Mouse (Mus musculus) fibroblast of lung, adult 2 months (primary cell): Measurements from ENCODE around the gene Cx3cl1.

Experiments used
- DNase-seq: peaks from one replicate; pipeline ENCODE4 v3.0.0-alpha.2; 2011; ENCODE audit warnings: low read depth

Cx3cl1 gene

DNA sequence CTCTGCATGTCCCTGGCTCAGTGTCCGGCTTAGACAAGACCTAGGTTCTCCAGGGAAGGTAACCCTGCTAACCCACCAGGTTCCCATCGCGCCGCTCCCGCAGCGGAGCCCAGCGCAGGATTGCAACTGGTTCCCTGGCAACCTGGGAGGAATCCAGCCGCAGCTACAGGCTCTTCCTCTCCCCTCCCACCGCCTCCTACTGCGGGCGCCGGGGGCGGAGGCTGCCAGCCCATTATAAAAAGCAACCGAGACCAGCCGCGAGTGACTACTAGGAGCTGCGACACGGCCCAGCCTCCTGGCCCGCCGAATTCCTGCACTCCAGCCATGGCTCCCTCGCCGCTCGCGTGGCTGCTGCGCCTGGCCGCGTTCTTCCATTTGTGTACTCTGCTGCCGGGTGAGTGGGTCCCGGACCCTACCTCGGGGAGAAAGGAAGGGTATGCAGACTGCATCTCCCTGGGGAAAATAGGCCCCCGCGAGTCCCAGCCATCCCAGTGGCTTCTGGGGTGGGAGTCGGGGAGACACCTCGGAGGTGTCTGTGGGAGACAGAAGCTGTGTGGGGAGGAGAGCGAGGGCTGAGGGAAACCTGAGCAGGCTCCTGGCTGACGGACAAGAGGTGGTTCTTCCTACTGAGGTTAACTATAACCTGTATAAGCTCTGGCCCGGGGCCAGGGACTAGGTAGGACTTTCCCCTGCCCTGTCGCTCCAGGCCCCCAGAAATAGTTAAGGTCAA is at the start of gene Cx3cl1:
Gene Cx3cl1, plus strand, starts transcription at position 69 of the 730 bp plus-strand sequence.
- DNase-seq: peak; percentile 63

DNA sequence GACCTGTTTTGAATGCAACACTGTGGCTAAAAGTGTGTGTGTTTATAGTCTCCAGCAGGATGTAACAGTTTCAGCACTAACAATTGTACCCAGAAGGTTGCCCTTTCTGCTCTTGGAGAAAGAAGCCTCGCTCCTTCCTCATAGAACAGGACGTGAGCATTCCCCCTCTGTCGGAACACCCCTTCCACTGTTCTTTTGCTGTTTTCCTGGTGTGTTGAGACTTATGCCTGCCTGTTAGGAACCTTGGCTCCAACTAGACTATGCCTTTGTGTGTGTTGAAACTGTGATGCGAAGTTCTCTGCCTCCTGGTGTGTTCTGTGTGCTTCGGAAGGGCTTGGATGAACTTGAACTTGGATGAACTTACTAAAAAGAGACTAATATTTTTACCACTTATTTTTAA is 45.8 kb upstream of the Cx3cl1 start:
- no peak for DNase-seq

DNA sequence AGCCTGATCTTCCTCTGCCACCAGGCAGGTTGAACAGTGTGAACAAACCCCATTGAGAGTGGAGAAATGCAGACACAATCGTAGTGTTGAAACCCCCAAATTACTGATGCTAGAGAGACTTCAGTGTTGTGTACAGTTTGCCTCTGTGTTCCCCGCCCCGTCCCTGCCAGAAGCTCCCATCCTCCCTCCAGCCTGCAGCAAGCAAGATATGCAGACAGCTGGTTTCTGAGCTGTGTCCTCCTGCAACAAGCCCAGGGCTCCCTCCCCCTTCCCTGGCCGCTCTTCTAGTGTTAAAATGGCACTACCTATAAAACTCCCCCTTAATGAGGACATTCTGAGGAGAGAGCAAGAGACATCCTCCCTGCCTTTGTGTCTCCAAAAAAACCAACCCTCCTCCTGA is 42.5 kb upstream of the Cx3cl1 start:
- DNase-seq: no peak

DNA sequence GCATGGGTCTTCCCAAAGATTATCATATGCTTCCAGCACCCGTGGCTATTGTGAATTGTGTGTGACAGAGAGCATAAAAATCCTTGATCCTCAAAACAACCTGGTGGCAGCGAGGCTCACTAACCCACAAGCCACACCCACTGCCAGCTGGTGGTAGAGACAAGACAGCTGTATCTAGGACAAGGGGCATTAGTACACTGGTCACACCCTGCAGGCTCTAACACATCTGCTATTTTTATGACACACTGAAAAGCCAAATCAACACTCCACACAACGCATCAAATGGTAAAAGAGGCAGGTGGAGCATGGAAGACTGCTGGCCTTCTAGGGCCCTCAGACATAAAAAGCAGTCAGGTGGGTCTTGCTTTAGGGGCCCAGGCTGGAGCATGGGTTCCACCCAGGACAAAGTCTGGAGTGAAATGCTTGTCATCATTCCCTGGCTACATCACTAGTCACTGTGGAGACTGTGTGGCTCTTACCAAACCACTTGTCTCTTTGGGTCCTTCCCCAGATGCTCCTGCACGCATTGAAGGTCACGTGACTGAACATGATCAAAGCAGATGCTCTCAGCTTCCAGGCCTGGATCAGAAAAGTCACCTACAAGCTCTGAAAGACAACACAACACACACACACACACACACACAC is 37.9 kb upstream of the Cx3cl1 start:
- DNase-seq: no peak

DNA sequence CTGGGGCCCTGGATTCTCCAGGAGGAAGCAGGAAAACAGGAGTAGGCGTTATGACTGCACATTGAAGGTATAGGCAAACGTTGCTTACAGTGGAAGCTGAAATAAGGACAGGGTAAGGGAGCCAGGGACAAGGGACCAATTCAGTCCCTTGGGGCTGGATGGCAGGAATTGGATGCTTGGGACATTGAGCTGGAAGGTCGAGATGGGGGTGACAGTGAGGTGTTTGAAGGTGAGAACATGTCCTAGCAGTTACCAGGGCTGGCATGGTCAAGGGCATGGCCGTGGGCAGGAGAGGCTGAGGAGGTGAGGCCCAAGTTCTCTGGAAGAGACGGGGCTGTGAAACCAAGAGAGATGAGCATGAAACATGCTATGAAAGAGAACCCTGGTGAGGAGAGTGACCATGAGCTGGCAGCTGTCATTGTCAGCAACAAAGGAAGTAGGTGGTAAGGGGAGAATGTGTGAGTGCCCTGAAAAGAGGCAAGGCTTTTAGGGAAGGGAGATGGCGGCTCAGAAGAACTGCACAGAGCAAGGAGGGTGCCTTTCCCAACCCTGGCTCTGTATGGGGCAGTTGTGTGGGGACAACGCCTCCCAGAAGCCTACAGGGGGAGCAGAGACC is 37.0 kb upstream of the Cx3cl1 start:
- no peak for DNase-seq

DNA sequence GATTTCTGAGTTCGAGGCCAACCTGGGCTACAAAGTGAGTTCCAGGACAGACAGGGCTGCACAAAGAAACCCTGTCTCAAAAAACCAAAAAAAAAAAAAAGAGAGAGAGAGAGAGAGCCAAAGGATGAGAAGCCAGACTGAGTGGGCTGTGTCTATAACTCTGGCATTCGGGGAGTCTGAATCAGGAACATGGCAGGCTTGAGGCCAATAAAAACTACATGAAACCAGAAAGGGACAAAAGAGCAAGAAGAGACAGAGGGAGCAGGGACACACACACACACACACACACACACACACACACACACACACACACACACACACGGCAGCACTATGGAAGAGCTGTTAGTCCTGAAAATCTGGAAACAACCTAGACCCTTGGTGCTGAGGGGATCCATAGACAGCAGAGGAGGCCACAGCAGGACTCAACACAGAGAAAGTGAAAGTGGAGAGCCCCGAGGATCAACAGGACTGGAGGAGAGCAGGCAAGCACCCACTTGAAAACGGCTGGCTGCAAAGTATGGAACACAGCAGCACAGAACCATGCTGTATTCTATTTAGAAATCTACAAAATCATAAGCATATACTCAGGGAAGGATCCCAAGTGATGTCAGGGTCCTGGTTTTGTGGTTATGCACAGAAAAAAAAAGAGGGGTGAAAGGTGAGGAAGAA is 36.2 kb upstream of the Cx3cl1 start:
- no peak for DNase-seq

DNA sequence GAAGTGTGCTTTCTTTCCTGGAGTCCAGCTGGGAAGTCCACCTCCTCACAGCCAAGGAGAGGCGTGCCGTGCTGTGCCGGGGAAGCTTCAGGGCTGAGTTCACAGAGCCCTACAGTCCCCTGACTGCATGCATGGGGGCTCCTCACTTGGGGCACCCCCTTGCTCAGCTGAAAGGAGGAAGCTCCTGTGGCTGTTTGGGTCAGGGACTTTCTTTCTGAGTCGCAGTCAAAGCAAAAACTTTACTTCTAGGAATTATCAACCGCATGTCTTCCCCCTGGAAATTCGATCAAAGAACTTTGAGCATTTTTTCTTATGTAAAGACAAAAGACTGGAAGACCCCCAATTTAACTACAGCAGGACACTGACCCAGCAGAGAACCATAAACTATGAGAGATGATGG is 32.0 kb upstream of the Cx3cl1 start:
- DNase-seq: no peak

DNA sequence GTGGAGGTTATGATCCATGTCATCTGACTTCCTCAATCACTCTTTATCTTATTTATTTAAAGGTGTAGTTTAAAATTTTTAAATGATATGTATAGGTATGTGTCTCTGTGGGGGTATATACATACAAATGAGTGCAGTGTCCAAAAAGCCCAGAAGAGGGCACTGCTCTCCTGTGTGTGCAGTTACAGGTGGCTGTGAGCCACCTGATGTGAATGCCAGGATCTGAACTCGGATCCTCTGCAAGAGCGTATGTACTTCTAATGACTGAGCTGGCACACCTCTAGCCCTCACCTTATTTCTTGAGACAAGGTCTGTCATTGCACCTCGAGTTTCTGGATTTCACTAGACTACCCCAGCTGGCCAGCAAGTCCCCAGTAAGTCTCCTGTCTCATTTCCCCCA is 31.2 kb upstream of the Cx3cl1 start:
- DNase-seq: no peak

DNA sequence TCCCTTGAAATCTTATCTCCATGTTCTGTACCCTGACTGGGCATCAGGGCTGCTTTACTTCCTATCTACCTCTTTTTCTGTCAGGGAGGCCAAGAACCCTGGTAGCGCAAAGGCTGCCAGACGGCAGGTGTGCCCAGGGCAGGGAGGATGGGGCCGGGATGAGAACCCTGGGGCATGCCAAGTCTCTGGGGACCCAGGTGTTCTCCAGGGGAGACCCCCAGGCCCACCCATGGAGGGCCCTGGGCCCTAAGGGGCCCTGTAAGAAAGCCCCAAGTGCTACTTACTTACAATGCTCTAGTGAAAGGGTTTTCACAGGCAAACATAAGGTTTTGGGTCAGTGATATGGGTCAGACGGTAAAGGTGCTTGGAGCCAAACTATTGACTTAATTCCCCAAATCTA is 30.1 kb upstream of the Cx3cl1 start:
- DNase-seq: no peak

DNA sequence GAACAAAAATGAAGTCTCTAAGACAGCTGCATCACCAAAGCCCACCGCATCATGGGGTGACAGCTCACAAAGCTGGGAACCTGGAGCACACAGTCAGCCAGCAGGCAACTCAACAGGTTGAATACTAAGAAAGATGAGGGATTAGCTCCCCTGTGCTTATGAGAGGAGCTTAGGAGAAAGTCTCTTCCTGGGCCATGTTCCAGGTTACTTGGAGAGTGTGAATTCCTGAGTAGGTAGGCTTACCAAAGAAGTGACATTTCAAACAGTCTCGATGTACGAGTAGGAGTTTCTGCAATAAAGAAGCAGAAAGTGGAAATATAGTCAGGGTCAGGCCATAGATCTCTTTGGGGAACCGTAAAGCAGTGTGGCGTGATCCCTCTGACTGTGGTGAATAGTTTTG is 27.3 kb upstream of the Cx3cl1 start:
- DNase-seq: no peak

DNA sequence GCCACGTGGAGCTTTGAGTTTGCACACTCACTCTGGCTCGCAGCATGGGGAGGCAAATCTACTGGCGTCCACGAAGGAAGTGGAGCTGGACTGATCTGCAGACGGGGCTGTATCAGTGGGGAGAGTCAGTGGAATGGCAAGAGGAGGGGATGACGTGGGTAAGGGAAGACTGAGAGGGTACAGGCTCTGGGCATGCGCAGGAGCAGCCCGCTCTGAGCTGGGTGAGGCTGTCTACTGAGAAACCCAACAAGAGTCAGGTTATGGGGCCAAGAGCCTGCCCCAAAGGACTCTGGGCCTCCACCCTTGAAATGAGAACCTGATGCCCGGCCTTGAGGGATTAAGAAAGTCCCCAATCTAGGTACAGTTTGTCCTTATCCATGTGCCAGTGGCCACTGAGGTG is 26.8 kb upstream of the Cx3cl1 start:
- DNase-seq: no peak

DNA sequence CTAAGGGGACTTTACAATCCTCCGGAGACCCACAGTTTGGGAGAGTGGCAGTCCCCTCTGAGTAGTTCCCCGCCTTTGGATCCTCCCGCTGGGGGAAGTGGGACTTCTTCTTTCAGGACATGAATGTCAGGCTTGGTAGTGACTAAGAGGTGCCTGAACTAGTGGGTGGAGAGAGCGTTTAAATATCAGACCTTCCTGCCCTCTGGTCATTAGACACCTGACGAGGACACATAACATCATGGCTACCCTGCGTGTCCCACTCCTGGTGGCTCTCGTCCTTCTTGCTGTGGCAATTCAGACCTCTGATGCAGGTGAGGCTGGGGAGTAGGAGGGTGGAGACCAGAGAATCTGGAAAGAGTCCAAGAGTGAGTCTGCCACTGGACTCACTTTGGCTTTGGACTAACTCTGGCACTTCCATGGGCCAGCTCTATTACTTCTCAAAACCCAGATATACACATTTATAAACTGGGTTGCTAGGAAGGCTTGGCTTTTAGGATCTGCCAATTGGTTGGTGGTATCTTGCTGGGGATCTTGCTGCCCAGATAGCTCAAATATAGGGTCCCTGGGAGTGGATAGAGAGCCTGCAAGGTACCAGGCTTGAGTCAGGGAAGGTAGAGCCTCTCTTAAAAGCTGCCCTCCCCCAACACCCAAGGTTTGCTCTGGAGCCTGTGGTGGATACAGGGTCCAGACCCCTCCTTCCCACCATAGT is 26.2 kb upstream of the Cx3cl1 start, which contains the start of gene Ccl22:
Gene Ccl22, plus strand, starts transcription at position 115 of the 709 bp plus-strand sequence.
- DNase-seq: no peak

DNA sequence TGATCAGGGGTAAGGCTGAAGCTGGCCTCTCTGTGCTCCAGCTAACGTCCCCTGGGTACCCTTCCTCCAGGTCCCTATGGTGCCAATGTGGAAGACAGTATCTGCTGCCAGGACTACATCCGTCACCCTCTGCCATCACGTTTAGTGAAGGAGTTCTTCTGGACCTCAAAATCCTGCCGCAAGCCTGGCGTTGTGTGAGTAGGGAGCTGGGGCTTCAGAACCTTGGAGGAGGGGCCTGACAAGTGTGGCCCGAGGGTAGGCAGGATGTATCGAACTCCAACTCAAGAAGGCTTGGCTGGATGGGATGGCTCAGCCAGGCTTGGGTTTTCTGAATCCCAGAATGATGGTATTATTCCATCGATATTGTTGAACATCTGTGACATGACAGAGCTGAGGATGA is 25.0 kb upstream of the Cx3cl1 start:
- DNase-seq: no peak

DNA sequence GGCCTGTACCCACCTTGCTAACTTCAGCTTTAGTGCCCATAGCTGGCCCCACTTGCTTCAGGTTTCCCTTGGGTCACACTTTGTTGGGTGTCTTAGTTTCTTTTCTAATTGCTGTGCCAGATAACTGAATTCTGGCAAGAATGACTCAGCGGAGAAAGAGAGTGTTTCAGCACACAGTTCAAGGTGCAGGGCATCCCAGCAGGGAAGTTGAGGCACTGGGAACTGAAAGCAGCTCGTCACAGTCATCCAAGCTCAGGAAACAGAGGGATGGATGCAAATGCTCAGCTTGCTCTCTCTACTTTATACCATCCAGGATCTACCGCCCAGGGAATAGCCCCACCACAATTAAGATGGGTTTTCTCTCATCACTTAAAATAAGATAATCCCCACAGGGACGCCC is 23.4 kb upstream of the Cx3cl1 start:
- no peak for DNase-seq

DNA sequence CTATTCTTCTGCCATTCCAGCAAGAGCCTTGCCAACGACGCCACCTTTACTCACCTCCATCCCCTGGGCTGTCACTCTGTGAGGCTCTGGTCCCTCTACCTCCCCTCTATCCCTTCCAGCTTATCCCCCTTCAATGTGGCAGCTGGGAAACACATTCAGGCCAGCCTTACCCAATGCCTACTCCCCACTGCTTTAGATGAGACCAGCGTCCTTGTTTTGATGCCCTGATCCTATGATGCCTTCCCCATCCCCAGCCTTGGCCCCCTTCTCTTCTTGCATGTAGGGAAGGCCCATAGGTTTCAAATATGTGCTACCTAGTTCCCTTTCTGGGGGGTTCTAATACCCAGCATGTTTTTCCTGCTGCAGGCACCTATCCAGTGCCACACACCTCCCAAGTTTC is 21.9 kb upstream of the Cx3cl1 start:
- no peak for DNase-seq

DNA sequence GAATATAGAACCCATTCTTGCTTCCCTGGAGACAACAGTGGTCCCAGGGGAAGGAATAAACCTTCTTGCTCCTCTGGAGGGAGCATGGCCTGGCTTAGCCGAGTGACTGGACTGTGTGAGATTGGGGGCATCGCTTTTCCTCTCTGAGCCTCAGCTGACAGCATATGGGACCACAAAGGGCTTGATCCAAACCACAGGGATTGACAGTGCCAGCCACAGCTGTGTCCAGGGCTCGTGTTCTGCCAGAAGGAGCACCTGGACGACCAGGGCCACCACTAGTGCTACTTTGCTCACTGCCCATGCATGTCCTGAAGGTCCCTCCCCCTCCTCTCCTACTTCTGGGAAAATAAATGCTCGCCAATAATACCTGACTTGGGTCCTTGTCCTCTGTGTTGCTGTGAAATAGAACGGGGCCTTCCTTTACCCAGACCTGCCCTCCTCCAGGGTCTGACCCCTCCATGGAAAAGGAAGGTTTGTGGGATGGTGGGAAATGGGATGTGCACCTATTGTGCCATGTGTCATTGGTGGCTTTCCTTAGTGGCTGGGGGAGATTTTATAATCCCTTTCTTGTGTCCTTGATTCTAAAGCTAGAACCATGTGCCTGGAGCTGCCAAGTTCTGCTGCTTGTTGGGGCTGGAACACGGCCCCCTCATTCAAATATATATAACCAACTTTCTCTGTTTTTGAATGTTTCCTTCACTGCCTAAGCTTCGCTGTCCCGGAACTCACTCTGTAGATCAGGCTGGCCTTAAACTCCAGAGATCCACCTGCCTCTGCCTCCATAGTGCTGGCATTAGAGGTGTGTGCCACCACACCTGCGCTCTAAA is 20.6 kb upstream of the Cx3cl1 start:
- DNase-seq: no peak

DNA sequence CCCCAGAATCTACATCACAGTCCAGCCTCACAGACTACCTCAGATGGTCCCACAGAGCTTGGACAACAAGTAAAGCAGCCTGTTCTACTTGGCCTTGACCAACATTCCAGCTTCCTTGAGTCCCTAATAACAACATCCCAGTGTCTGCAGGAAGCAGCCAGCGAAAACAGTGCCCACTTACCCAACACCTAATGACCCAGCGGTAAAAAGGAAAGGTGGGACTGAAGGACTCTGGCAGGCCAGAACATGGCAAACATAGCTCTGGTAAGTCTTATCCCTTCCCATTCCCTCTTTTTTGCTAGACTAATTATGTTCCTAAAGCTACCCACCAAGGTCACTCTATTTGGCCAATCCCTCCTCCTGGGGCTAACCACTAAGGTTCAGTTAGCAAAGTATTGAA is 17.8 kb upstream of the Cx3cl1 start:
- DNase-seq: no peak

DNA sequence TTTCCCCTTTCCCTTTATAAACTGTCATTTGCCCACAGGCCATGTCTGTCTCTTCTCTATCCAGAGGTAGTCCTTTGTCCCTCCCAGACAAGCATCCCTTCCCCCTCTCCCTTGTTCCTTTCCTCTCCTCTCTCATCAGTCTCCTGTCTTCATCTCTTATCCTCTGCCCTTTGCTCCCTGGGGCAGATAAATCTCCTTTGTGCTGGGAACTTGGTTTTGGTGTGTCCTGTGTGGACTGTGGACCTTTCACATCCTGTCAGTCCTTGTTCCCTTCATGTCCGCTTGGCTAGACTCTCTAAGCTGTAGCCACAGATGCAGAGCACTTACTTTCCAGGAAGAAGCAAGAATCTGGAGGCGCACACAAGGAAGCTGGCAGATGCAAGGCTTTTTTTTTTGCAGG is 17.3 kb upstream of the Cx3cl1 start:
- no peak for DNase-seq

DNA sequence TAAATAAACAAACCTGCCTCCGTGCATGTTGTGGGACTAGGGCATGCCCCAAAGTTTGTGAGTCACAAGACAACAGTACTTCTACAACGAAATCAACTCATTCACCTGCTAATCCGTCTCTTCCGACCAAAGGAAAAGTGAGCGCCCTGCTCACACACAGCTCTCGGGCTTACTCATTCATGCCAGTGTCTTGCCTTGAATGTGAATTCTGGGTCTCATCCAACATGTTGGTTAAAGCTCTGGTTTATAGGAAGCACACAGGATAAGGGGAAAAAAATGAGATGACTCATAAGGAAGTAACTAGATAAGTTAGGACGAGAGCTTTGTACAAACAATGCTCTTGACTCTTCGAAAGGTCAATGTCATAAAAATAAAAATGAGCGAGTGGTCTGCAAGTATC is 4.8 kb upstream of the Cx3cl1 start:
- DNase-seq: no peak

DNA sequence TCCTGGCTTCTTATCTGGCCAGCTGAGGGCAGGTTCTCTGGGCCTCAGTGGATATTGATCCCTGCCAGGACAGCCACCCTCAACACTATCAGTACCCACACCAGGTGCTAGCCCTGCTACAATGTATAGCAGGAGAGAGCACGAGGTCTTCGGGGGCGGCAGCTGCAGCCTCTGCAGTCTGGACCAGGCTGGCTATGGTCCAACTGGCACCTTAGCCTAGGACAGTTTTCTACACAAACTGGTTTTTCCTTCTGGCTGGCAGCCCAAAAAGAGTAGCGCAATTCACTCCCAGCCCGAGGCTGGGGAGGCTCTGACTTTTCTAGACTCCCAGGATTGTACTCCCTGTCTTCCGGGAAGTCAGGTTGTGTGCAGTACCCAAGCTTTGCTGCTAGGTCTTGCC is 864 bp upstream of the Cx3cl1 start:
- no peak for DNase-seq

DNA sequence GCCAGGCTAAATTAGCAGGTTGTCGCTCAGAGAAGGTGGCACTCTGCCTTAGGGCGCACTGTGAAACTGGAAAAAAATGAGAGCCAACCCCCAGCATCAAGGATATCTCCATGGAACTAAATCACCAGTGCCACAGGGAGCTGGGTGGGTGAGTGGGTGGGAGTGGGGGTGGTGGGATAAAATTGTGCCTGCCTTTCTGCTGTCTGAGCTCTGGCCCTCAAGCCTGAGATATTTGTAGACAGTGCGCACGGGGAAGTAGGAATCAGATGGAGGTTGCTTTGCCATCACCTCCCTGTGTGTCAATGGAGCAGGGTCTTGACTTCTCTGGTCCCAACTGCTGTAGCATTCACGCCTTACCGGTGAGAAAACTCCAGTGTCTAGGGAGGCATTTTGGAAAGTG is 1.2 kb downstream of the Cx3cl1 start:
- DNase-seq: no peak
